Mouse (Mus musculus) CH12.LX (cell line): ENCODE measurements around the gene Tmem139.

Experiments used
- CHD2 ChIP-seq: IDR thresholded peaks from 2 replicates; pipeline ENCODE4 v1.6.1; 2011; ENCODE audit warnings: low read length, improper control_type of control experiment
- E2F4 ChIP-seq: IDR thresholded peaks from 2 replicates; pipeline ENCODE4 v1.6.1; 2011; ENCODE audit warnings: low read depth, low read length, improper control_type of control experiment; ENCODE audit not compliant: insufficient replicate concordance
- POLR2A ChIP-seq: IDR thresholded peaks from 2 replicates; pipeline ENCODE4 v1.6.1; 2011; ENCODE audit warnings: low read depth, mild to moderate bottlenecking, improper control_type of control experiment, low read length

DNA sequence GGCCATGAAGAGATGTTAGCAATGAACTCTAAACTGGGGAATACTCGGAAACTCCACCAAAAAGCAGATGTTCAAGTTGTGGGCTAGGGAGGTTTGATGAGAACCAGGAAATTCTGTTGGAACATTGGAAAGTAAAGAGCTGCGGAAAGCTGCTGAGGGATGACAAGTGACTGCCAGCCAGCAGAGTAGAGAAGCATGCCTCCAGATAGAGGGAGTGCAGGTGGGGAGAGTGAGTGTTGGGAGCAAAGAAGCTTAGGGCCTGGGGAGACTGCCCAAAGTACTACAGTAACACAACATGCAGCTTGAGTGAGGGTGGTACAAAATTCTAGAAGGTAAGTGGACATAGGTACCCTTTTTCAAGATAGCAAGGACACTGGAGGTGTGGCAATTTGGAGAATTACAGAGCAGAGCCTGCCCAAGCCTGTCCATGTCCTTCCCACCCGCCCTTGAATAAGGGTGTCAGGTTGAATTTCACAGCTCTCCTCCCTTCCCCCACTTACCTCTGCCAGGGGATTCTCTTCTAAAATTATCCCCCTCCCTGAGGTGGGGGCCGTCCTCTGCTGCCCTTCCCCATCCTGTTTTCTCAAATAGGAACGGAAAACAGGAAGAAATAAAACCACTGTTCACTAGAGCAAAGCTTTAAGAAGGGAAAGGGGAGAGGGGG, 21.2 kb downstream of the Tmem139 start:
- TF ChIP-seq E2F4, result no peak
- TF ChIP-seq POLR2A, result no peak
- TF ChIP-seq CHD2, result no peak
